Mouse (Mus musculus): ENCODE measurements around the gene Lgr5.

Gene Lgr5

DNA sequence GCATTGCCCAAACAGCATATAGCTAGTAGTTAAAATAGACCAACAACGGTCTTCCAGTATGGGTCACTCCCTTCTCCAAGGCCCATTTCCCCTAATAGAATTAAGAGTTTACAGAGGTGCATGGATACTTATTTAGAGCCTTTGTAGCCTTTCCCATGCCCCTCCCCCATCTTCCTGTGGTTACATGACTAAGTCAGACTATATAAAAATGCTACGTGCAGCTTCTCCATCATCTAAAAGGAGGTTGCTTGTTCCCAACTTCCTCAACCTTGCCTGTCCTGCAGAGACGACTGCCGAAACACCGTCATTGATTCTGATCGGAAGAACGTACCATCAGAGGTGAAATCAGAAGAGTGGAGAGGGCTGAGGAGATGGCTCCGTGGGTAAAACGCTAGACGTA lies 82.4 kb downstream of the Lgr5 start:
- DNase-seq (ENCODE audit: low read depth), result no peak

DNA sequence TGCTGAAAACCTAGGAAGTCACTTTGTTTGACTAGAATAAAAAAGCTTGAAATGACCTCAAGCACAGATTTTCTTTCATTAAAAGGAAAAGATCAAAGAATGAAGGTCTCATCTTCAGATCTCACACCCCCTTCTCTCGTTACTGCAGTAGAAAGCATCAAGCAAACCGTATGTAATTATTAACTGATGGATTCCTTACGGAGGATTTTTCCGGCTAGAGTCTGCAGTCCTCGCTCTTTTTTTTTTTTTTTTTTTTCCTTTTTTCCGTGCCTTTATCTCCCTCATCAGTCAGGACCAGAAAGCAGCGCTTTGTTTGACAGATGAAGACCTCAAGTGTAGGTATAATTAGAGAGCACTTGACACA lies 93.8 kb downstream of the Lgr5 start:
- DNase-seq (ENCODE audit: low read depth), result no peak

- DNase-seq (ENCODE audit: low read depth), result no peak
Observed at GRCm38 (mm10) chr10:115492956-115493777, 94.4 kb downstream of the Lgr5 start.

DNA sequence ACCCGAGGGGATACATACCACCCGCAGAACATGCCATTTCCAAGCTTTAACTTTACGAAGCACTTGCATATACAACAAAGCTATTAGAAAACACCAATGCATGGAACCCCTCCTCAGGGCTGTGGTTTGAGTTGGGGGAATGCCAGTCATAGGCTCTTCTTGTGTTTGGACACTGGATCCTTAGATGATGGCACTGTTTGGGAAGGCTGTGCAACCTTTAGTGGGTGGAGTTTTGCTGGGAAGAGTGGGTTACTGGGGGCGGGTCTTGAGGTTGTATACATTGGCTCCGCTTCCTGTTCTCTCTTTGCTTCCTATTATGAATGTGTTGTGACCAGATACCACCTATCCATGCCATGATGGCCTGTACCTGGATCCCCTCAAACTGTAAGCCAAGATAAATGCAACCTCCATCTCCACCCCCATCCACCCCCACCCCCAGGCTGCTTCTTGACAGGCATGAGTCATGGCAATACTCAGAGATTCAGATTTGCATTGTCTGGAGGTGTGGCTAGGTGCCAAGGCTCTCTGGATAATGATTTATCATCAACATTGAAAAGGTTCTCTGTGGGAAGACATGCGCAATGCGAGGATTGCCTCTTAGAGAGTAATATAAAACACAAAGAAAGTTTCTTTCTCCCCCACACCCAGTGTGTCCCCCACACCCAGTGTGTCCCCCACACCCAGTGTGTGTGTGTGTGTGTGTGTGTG lies 95.6 kb downstream of the Lgr5 start:
- DNase-seq (ENCODE audit: low read depth), result no peak

DNA sequence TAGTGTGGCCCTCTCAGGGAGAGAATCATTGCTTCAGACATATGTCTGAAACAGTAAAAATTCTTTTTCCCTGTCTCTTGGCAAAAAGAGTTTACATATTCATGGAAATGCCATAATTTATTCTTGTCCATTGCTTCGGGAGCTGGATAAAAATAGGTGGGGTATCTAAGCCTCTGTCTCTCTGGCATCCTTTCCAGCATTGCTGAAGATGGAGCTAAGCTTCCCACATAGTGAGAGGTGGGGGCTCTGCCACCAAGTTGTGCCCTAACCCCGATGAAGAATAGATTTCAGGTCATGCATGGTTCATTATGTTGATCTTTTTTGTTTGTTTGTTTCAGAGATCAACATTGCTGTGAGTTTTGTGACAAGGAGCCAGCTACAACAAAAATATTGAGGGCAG lies 102.0 kb downstream of the Lgr5 start:
- DNase-seq (ENCODE audit: low read depth), result no peak

DNA sequence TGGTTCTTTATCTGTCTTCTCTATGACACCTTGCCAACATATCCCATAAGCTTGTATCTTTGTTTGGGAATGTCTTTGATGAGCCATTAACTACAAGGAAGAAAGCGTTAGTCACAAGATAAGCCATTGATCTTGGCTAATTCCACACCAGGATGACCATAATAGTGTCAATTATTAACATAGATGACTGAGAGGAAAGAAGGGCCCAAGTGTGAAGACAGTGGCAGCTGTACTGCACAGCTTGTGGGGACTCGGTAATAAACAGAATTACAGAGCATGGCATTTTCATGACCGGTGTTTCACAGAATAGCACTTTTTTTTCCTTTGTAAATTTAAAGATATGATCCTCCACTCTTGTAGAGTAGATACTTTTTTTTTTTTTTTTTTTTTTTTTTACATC lies 102.9 kb downstream of the Lgr5 start:
- no peak for DNase-seq (ENCODE audit: low read depth)

DNA sequence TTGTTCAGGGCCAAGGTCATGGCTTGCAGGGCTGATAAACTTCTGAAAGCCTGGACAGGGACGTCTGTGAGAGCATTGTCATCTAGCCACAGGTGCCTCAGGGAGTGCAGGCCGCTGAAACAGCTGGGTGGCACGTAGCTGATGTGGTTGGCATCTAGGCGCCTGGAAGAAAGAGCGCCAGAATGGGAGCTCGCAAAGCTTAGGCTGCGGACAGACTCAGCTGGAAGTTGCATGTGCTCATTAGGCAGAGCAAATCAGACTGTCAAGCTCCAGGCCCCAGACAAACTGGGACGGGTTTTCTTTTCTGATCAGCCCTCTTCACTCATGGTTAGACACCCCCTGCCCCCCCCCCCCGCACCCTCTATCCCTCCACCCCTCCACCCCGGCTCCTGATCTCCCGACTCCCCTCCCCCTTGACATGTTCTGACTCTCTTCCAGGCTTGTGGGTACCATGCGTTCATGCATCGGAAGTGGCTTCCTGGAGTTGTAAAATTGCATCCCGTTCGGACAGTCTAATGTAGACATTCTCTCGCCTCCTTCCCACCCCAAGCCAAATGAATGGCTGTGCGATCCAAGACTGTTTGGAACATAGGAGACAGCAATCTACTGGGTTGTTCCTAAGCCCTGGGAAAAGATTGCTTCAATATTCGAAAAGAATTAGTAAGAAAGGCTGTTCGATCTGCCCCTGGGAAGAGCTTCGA lies 109.0 kb downstream of the Lgr5 start:
- no peak for DNase-seq (ENCODE audit: low read depth)

DNA sequence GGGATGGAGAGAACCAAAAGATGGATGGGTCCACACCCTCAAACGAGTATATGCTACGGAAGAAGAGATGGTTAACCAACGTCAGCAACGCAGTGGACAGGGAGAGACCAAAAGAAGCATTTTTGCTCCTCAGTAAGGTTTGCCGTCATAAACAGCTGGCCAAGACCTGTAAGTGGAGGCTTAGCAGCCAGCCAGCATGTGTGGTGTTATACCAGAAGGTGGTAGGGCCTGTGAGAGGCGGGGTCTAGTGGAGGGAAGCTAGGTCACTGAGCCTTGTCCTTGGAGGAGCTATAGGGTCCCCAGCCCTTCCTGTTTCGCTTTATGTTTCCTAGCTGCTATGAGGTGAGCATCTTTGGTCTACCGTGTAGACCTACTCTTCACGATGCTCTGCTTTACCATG lies 111.1 kb downstream of the Lgr5 start:
- DNase-seq (ENCODE audit: low read depth), result no peak

- no peak for DNase-seq (ENCODE audit: low read depth)
Observed at GRCm38 (mm10) chr10:115475000-115475550, 112.5 kb downstream of the Lgr5 start.

DNA sequence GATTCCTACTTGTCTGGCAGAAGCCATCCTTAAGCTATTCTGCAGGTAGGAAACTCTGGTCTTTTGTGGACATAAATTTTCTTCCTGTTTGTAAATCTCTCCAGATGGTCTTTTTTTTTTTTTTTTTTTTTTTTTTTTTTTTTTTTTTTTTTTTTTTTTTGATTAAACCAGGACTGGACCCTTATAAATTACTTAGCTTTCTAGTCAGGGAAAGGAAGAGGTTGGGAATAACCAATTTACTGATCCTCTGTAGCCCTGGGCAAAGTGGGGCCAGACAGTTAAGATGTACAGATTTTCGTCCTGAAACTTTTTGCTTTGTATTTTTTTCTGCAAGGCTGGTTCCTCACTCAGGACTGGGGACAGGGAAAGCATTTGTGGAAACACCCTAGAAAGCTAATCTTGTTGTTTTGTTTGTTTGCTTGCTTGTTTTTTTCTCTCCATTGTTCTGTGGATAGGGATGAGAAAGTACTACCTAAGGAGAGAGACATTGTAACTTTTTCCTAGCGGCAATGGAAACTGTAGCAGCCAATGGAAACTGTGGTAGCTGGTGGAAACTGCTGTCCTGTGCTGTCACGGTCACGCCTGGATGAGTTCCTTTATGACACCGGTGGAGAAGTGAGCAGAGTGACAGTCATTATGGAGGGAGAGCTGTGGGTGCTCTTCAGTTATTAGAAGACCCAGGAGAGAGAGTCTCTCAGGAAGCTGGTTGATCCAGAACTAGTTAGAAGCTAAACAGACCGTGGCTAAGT lies 114.2 kb downstream of the Lgr5 start:
- DNase-seq (ENCODE audit: low read depth), result no peak

DNA sequence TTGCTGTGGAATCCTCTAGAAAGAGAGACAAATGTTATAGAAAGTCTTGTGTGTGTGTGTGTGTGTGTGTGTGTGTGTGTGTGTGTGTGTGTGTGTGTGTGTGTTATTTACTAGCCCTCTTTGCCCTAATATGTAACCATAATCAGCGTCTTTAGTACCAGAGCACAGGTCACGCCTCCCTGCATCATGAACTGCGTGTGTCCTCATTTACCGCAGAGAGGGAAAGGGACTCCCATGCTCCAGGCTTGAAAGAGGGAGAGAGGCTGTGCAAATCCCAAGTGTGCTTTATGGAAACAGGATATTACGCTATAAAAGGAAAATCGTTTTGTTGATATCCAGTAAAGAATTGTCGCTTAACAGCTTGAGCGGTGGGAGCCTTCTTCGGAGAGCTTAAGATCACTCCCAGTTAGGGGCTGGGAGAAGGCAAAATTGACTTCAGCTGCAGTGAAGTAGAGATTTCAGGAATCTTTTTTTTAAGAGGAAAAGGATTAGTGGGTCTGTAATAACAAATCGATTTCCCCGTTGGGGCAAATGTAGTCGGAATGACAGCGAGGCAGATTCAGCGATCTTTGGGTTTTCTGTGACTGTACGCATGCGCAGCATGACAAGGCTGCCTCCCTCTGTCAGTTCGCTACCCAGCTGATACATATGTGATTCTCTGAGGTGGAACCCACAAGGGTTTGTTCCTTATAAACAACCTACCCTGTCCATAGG lies 116.8 kb downstream of the Lgr5 start:
- no peak for DNase-seq (ENCODE audit: low read depth)

DNA sequence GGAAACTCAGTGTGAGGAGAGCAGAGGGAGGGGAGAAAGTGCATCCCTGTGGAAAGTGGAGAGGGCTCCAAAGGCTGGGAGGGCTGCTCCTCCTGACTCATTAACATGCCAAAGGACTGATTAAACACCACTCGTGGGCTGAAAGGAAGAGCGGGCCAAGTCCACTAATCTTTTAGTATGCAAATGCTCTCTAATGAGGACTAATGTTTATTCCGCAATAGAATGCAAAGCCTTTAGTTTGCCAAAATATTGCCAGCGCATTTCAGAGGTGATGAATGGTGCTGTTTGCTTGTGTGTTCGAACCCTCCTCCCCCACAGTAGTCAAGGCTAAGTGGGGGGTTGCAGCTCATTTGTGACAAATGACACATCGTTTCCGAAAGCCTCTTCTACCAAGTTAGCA lies 118.5 kb downstream of the Lgr5 start:
- no peak for DNase-seq (ENCODE audit: low read depth)

DNA sequence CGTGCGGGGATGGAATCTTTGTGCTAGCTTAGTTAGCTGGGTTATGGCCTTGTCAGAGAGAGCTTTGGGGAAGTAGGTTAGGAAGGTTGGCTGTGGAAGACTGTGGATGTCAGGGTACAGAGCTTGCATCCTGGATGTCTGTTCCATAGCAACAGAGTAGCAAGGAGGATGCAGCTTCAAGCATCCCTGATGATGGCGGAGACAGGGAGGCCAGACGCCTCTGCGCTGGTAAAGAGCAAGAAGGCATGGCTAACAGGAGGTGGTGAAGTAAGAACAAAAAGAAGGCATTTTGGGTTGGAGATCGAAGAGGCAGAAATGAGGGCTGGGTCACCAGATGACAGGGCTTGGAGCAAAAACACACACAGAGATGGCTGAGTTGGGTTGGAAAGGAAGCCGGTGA lies 118.9 kb downstream of the Lgr5 start:
- no peak for DNase-seq (ENCODE audit: low read depth)

DNA sequence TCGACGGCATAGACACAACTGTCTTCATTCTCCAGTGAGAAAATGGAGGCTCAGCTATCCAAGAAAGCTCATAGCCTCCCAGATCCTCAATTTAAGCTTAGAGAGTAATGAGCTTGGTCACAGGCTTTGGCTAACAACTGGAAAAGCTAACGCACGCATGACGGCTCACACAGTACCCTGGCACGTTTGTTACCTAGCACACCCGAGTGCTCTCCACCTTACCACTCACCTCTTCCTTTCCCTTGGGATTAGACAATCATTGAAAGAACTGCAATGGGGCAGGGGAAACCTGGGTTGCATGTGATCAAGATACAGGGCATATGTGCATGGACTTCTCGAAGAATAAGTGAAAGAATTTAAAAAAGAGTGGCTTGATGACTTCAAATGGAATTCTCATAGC lies 119.6 kb downstream of the Lgr5 start:
- DNase-seq (ENCODE audit: low read depth), result no peak

- DNase-seq (ENCODE audit: low read depth), result no peak
Observed at GRCm38 (mm10) chr10:115465778-115466177, 121.8 kb downstream of the Lgr5 start.

- DNase-seq (ENCODE audit: low read depth), result no peak
Observed at GRCm38 (mm10) chr10:115465072-115465471, 122.5 kb downstream of the Lgr5 start.

- DNase-seq (ENCODE audit: low read depth), result no peak
Observed at GRCm38 (mm10) chr10:115462646-115463045, 124.9 kb downstream of the Lgr5 start.

DNA sequence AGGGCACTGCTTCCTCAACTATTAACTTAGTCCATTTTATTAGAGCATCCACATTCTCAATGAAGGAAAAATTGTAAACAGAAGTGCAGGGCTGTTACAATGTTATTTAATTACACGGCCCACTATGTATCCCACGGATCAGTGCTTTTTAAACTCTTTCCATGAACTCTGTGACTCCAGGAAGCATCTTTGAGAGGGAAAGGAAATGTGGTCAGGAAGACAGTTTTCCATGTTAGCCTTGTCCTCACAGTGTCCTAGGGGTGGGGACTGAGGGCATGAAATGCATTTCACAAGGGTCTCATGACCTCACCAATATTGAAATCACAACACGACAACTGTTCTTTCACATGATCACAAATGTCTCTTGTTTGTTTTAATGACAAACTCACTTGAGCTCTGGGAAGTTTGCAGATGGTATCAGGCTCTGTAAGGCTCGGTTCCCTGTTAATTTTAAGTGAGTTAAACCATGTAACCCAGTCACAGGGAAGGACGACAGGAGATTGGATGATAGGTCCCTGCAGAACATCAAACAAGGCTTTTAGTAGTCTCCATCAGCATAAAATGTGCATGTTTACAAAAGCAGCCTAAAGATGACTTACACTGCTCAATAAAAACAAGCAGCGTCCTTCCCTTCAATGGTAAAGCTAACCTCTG lies 130.1 kb downstream of the Lgr5 start:
- no peak for DNase-seq (ENCODE audit: low read depth)

GRCm38 (mm10) chr10:115448614-115449013 lies 139.0 kb downstream of the Lgr5 start:
- DNase-seq (ENCODE audit: low read depth), result no peak

GRCm38 (mm10) chr10:115437286-115437685 lies 150.3 kb downstream of the Lgr5 start:
- no peak for DNase-seq (ENCODE audit: low read depth)

- no peak for DNase-seq (ENCODE audit: low read depth)
Observed at GRCm38 (mm10) chr10:115425351-115425750, 162.2 kb downstream of the Lgr5 start.

Data from fibroblast of lung, adult 2 months (primary cell).